Mouse (Mus musculus) myocyte (in vitro differentiated cells): ENCODE data around the gene Ubxn10.

Source experiments
- CEBPB ChIP-seq: IDR thresholded peaks from 2 replicates; pipeline ENCODE4 v1.6.1; 2011; ENCODE audit warnings: mild to moderate bottlenecking, moderate library complexity; ENCODE audit not compliant: poor library complexity, insufficient read depth, severe bottlenecking
- E2F4 ChIP-seq: IDR thresholded peaks from one replicate; pipeline ENCODE4 v1.6.1; 2011; ENCODE audit warnings: mild to moderate bottlenecking, control low read depth, moderate library complexity; ENCODE audit not compliant: insufficient read depth
- MAX ChIP-seq: IDR thresholded peaks from one replicate; pipeline ENCODE4 v1.6.1; 2011; ENCODE audit warnings: low read depth, mild to moderate bottlenecking, control low read depth
- MYOD1 ChIP-seq, 3 experiments: IDR thresholded peaks; one replicate each; pipeline ENCODE4 v1.6.1; 2011; ENCODE audit warnings: control low read depth in 2 of 3, low read depth in 2 of 3, mild to moderate bottlenecking in 2 of 3, moderate library complexity in 1 of 3; ENCODE audit not compliant: insufficient read length in 2 of 3, control insufficient read depth in 1 of 3
- MYOG ChIP-seq, 3 experiments: IDR thresholded peaks; one replicate each; pipeline ENCODE4 v1.6.1; 2011; ENCODE audit warnings: control low read depth in 2 of 3, low read depth in 2 of 3, mild to moderate bottlenecking in 2 of 3; ENCODE audit not compliant: insufficient read length in 2 of 3, control insufficient read depth in 1 of 3, insufficient read depth in 1 of 3
- POLR2A ChIP-seq: IDR thresholded peaks from one replicate; pipeline ENCODE4 v1.6.1; 2011; ENCODE audit warnings: low read depth, mild to moderate bottlenecking, control low read depth, moderate library complexity; ENCODE audit not compliant: insufficient read length
- POLR2AphosphoS2 ChIP-seq: IDR thresholded peaks from one replicate; pipeline ENCODE4 v1.6.1; 2011; ENCODE audit warnings: low read depth, control low read depth; ENCODE audit not compliant: insufficient read length
- REST ChIP-seq: IDR thresholded peaks from one replicate; pipeline ENCODE4 v1.6.1; 2011; ENCODE audit warnings: mild to moderate bottlenecking, control low read depth, moderate library complexity; ENCODE audit not compliant: insufficient read depth, insufficient read length
- SRF ChIP-seq: IDR thresholded peaks from one replicate; pipeline ENCODE4 v1.6.1; 2011; ENCODE audit warnings: low read depth; ENCODE audit not compliant: control insufficient read depth, insufficient read length
- TCF12 ChIP-seq: IDR thresholded peaks from one replicate; pipeline ENCODE4 v1.6.1; 2011; ENCODE audit warnings: mild to moderate bottlenecking, control low read depth; ENCODE audit not compliant: poor library complexity, insufficient read depth, severe bottlenecking
- TCF3 ChIP-seq: IDR thresholded peaks from one replicate; pipeline ENCODE4 v1.6.1; 2011; ENCODE audit warnings: low read depth, control low read depth; ENCODE audit not compliant: insufficient read length
- USF1 ChIP-seq: IDR thresholded peaks from one replicate; pipeline ENCODE4 v1.6.1; 2011; ENCODE audit warnings: low read depth, mild to moderate bottlenecking, control low read depth, moderate library complexity

DNA sequence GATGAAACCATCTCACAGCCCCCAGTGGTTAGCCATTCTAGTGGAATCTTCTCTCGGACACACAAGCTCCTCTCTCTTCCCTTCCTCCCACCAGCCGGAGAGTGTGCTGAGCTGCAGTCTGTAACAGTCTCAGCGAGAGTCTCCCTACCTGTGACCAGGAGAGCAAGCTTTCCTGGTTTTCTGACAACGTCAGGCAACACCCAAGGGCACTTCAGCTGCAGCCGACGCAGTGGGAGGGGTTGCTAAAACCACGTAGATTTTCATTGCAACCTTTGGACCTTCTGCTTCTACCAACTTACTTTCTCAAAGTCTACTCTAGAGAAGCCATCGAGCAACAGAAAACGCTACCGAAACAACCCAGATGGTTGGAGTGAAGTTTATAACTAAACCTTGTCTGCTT is 35.0 kb upstream of the Ubxn10 start:
- no peak for TF ChIP-seq POLR2A
- no peak for TF ChIP-seq POLR2AphosphoS2
- no peak for TF ChIP-seq MAX
- TF ChIP-seq E2F4: no peak
- no peak for TF ChIP-seq TCF12
- TF ChIP-seq CEBPB: no peak
- no peak for TF ChIP-seq TCF3
- TF ChIP-seq MYOG (IDR thresholded peaks at IDR 0.05; ENCODE audit: control insufficient read depth in 1 of 3, insufficient read depth in 1 of 3, insufficient read length in 2 of 3, low read depth in 2 of 3): no peak
- no peak for TF ChIP-seq USF1
- no peak for TF ChIP-seq MYOD1 (IDR thresholded peaks at IDR 0.05; ENCODE audit: control insufficient read depth in 1 of 3, insufficient read length in 2 of 3, low read depth in 2 of 3)
- no peak for TF ChIP-seq REST
- no peak for TF ChIP-seq SRF
